Mouse (Mus musculus) Patski (cell line): ENCODE measurements around the gene Sh3pxd2b. TPM values are rescaled to one million over a fixed set of nuclear protein-coding genes. Genes with fewer than 3 reads are reported as not detected.

ENCODE experiments used
- ATAC-seq: fragments of 100-300 bp; one replicate; pipeline ENCODE4 v1.8.0; 2021
- CTCF ChIA-PET: fragments of 350-600 bp; sonication (Branson Sonifier 250); formaldehyde crosslinking; loops from one replicate; lab custom pipeline; 2022; ENCODE audit warnings: inconsistent platforms; lab: Charles Lee
- POLR2A ChIA-PET: fragments of 350-600 bp; sonication (Branson Sonifier 250); formaldehyde crosslinking; loops from one replicate; lab custom pipeline; 2022; ENCODE audit warnings: antibody characterized with exemption, inconsistent platforms; lab: Charles Lee
- DNase-seq: peaks from one replicate; pipeline ENCODE4 v3.0.0-alpha.2; 2011; ENCODE audit warnings: low read depth, low spot score
- H3K27me3 ChIP-seq: fragments of 371-371 bp; one replicate; pipeline ENCODE4 v1.5.1; 2021
- CTCF ChIP-seq: fragments of 100-300 bp; IDR thresholded peaks from one replicate; pipeline ENCODE4 v1.5.1; 2021
- in situ Hi-C: fragments of 300-500 bp; cut with MboI; formaldehyde crosslinking; loops from 3 replicates; pipeline ENCODE4 v1.11.1; 2018; ENCODE audit warnings: low pct_unique_long_range_greater_than_20kb, mixed read lengths
- polyA plus RNA-seq: library from polyadenylated mRNA; unstranded; gene quantifications from one replicate; pipeline ENCODE4 v1.2.3, GENCODE M21; 2021

The Sh3pxd2b gene
- polyA plus RNA-seq, 1 experiment from 2014 or later: 38.4 TPM

DNA sequence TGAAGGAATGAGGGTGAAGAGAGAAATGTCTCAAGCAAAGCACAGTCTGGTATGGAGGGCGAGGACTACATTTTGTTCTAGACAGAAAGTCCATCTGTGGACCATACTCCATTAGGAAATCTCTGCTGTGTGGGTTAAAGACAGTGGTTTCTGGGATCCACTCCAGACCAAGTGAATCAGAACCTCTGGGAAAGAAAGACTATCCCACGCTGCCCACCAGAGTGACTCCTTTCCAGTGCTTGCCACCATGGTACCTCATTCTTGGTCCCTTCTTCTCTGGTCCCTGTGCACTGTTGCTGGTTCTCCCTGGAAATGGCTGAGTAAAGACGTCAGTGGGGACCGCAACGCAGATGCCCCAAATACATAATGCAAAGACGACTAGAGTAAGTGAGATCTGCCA, 103.7 kb downstream of the Sh3pxd2b start:
- no peak for TF ChIP-seq CTCF
- no peak for ATAC-seq
- DNase-seq: no peak
- in situ Hi-C loops: loop anchor here (5.0 kb wide), 3 partner anchors 104 to 256 kb away; partner anchors contain the start of gene Sh3pxd2b
- H3K27me3 ChIP-seq: no peaks in the 10 kb centered on the region
- ChIA-PET POLR2A (no interaction called here), CTCF (interaction anchor here (1.2 to 2.3 kb wide), 2 partner anchors 106 to 140 kb away, joined by 3 to 14 read pairs; no protein-coding TSS in a partner anchor)

DNA sequence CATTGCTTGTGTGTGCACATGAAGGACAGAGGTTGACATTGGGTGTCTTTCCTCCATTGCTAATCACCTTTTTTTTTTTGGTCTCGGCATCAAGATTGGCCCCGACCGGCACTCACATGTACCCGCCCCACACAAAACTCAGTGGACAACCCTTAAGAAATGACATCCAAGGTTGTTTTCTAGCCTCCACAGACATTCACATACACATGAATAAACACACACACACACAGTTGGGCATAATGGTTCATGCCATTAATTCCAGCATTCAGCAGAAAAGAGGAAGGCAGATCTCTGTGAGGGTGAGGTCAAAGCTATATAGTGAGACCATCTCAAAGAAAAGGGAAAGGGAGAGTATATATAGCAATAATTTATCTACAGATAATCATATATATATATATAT, 105.1 kb downstream of the Sh3pxd2b start:
- POLR2A ChIA-PET: no interaction called here
- no peak for TF ChIP-seq CTCF
- H3K27me3 ChIP-seq: no peaks in the 10 kb centered on the region
- no peak for ATAC-seq
- CTCF ChIA-PET: interaction anchor here (1.9 kb wide), 1 partner anchor 139 kb away, joined by 5 read pairs; no protein-coding TSS in a partner anchor
- in situ Hi-C loops: loop anchor here (5.0 kb wide), 3 partner anchors 105 to 255 kb away; partner anchors contain the start of gene Sh3pxd2b
- no peak for DNase-seq

- ChIA-PET CTCF (interaction anchor here (1.9 kb wide), 1 partner anchor 139 kb away, joined by 5 read pairs; no protein-coding TSS in a partner anchor), POLR2A (no interaction called here)
- no peaks in the 10 kb centered on the region for H3K27me3 ChIP-seq
- no peak for TF ChIP-seq CTCF
- in situ Hi-C loops: loop anchor here (5.0 kb wide), 3 partner anchors 106 to 254 kb away; partner anchors contain the start of gene Sh3pxd2b
- ATAC-seq (no peak), DNase-seq (no peak)
Observed at GRCm38 (mm10) chr11:32453353-32453915, 105.8 kb downstream of the Sh3pxd2b start.

- peak; percentile 4 for ATAC-seq
- no peak for TF ChIP-seq CTCF
- in situ Hi-C loops: loop anchor here (5.0 kb wide), 3 partner anchors 107 to 253 kb away; partner anchors contain the start of gene Sh3pxd2b
- ChIA-PET POLR2A (interaction anchor here (0.8 kb wide), 1 partner anchor 16 kb away, joined by 3 read pairs; no protein-coding TSS in a partner anchor), CTCF (no interaction called here)
- no peaks in the 10 kb centered on the region for H3K27me3 ChIP-seq
- no peak for DNase-seq
Observed at GRCm38 (mm10) chr11:32454231-32454799, 106.7 kb downstream of the Sh3pxd2b start.

DNA sequence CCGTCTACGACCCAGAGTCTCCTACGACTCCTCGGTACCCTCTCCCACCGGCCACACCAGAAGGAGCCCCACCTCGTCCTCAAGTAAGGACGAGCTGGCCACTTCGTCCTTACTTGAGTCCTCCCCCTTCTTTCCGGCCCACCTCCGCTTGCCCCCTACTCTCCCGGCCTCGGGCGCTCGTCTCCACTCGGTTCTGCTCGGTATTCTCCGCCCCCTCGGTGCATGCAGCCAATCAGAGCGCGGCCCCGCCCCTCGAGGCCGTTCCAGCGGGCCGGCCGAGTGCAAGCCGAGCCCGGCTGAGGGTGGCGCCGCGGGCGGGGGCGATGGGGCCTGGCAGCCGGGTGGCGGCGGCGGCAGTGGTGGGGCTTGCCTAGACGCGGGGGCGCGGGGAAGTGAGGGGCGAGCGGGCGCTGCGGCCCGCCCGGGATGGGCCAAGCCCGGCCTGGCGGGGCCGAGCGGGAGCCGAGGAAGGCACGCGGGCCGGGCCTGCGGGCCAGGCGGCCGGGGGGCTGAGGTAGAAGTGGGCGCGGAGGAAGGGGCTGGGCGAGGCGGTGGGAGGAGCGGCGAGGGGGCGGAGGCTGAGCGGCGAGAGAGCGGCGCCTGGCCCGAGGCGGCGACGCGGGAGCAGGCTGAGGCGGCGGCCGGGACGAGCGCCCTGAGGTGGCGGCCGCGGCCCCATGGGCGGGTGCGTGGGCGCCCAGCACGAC, 107.3 kb downstream of the Sh3pxd2b start, which contains the start of gene Ubtd2:
TSS of gene Ubtd2 (plus strand) at position 571 of the 707 bp plus-strand sequence.
- H3K27me3 ChIP-seq: no peaks in the 10 kb centered on the region
- DNase-seq (peak; percentile 59), ATAC-seq (peak; percentile 93)
- no peak for TF ChIP-seq CTCF
- in situ Hi-C loops: loop anchor here (5.0 kb wide), 4 partner anchors 72 to 252 kb away; partner anchors contain the start of gene Sh3pxd2b
- CTCF ChIA-PET: no interaction called here
- POLR2A ChIA-PET: interaction anchor here (0.8 kb wide), 1 partner anchor 15 kb away, joined by 3 read pairs; no protein-coding TSS in a partner anchor

DNA sequence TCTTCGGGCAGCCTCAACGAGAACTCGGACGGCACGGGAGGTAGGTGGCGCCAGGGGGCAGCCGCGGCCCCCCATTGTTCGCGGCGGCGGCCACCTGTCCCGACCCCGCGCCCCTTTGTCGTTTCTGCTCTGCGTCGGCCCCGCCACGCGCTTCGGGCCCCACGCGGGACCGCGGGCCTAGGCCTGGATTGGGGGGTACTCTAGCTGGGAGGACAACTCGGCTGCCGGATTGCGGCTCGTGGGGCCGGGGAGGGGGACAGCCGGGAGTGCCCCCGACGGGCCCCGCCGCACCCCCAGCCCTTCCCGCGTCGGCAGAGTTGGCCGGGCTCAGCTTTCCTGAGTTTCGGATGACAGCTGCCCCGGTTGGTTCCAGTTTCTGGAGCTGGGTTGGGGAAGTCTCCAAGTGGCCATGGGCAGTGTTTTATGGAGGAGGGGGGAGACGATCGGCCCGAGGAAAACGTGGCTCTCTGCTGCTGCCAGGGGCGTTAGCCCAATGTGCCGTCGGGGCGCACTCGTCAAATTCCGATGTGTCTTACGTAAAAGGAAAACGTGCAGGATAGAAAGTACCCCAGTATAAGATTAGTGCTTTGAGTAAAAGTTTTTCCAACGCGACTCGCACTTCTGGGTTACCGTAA, 108.0 kb downstream of the Sh3pxd2b start:
- ChIA-PET CTCF (no interaction called here), POLR2A (no interaction called here)
- DNase-seq (no peak), ATAC-seq (peak; percentile 5)
- TF ChIP-seq CTCF: peak; percentile 75
- in situ Hi-C loops: loop anchor here (5.0 kb wide), 1 partner anchor 72 kb away; no protein-coding TSS in a partner anchor
- no peaks in the 10 kb centered on the region for H3K27me3 ChIP-seq

DNA sequence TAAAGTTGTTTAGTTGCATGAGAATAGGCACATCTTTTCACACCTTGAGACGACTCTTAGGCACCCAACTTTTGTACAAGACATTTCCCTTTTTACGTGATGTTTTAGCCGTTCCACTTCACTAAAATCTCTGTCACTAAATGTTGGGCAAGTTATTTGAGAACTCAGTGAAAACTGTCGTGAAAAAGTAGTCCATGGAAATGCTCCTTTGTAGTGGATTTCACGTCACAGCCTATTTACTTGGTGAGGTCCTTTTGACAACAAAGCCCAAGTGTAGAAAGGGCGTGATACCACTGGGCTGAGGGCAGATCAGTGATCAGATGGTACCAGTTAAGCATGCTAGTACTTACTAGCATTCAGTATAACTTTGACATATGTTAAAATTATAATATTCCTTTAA, 108.7 kb downstream of the Sh3pxd2b start:
- DNase-seq (no peak), ATAC-seq (no peak)
- H3K27me3 ChIP-seq: no peaks in the 10 kb centered on the region
- POLR2A ChIA-PET: no interaction called here
- in situ Hi-C loops: loop anchor here (5.0 kb wide), 1 partner anchor 71 kb away; no protein-coding TSS in a partner anchor
- CTCF ChIA-PET: interaction anchor here (0.7 to 2.0 kb wide), 4 partner anchors 15 to 127 kb away, joined by 3 to 6 read pairs (median 4); no protein-coding TSS in a partner anchor
- TF ChIP-seq CTCF: no peak

GRCm38 (mm10) chr11:32464282-32464681, 116.7 kb downstream of the Sh3pxd2b start:
- ATAC-seq (no peak), DNase-seq (no peak)
- H3K27me3 ChIP-seq: no peaks in the 10 kb centered on the region
- ChIA-PET CTCF (interaction anchor here (0.7 to 1.8 kb wide), 5 partner anchors 9 to 25 kb away, joined by 3 to 5 read pairs (median 3); no protein-coding TSS in a partner anchor), POLR2A (no interaction called here)
- TF ChIP-seq CTCF: no peak
- in situ Hi-C loops: no loop called here

- TF ChIP-seq CTCF: no peak
- no peaks in the 10 kb centered on the region for H3K27me3 ChIP-seq
- no peak for DNase-seq
- POLR2A ChIA-PET: no interaction called here
- no peak for ATAC-seq
- in situ Hi-C loops: no loop called here
- CTCF ChIA-PET: interaction anchor here (1.3 to 1.5 kb wide), 3 partner anchors 13 to 22 kb away, joined by 3 to 6 read pairs (median 4); no protein-coding TSS in a partner anchor
Observed at GRCm38 (mm10) chr11:32471925-32472324, 124.3 kb downstream of the Sh3pxd2b start.

GRCm38 (mm10) chr11:32474725-32475124, 127.1 kb downstream of the Sh3pxd2b start:
- CTCF ChIA-PET: interaction anchor here (1.4 kb wide), 1 partner anchor 15 kb away, joined by 3 read pairs; no protein-coding TSS in a partner anchor
- POLR2A ChIA-PET: no interaction called here
- in situ Hi-C loops: no loop called here

More at GRCm38 (mm10) chr11:32474725-32475124, 127.1 kb downstream of the Sh3pxd2b start:
- ATAC-seq (no peak), DNase-seq (no peak)
- no peaks in the 10 kb centered on the region for H3K27me3 ChIP-seq
- no peak for TF ChIP-seq CTCF
